Mouse (Mus musculus): ENCODE measurements around the gene Hsd3b7.

The Hsd3b7 gene

DNA sequence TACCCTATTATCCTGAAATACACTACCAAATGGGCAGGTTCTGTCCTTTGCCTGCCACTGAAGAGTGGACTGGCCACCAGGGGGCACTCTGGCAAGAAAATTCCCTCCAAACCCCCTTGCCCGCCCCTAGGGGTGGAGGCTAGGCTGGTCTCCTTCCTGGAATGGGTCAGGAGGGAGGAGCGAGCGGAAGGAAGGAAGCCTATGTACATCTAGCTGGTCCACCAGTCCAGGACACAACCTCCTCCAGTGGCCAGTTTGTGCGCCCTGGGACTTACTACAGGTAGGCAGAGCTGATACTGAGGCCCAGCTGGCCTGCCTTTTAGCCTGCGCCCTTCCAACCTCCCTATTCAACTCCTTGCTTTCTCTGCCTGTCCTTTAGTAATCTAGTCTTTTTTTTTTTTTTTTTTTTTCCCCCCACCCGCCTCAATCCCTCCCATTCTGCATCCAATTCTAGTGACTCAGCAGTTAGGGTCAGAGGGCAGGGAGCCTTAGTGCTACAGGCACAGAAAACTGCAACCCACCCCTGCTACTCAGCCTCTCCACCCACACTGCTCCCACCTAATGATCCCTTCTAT lies at the start of gene Hsd3b7:
Gene Hsd3b7 (plus strand): TSS at position 170 of the 575 bp plus-strand sequence.
- peak; percentile 49 for DNase-seq (ENCODE audit: low read depth, low spot score)

GRCm38 (mm10) chr7:127751619-127752018 lies 48.8 kb upstream of the Hsd3b7 start:
- no peak for DNase-seq (ENCODE audit: low read depth, low spot score)

DNA sequence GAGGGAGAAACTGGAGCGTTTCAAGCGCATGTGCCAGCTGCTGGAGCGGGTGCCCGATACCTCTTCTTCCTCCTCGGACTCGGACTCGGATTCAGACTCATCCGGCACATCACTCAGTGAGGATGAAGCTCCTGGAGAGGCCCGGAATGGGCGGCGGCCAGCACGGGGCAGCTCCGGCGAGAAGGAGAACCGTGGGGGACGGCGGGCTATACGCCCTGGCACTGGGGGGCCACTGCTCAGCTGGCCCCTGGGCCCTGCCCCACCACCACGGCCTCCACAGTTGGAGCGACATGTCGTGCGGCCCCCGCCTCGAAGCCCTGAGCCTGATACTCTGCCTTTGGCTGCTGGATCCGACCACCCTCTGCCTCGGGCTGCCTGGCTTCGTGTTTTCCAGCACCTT lies 48.3 kb upstream of the Hsd3b7 start:
- no peak for DNase-seq (ENCODE audit: low read depth, low spot score)

GRCm38 (mm10) chr7:127753158-127753557 lies 47.2 kb upstream of the Hsd3b7 start:
- DNase-seq (ENCODE audit: low read depth, low spot score): no peak

DNA sequence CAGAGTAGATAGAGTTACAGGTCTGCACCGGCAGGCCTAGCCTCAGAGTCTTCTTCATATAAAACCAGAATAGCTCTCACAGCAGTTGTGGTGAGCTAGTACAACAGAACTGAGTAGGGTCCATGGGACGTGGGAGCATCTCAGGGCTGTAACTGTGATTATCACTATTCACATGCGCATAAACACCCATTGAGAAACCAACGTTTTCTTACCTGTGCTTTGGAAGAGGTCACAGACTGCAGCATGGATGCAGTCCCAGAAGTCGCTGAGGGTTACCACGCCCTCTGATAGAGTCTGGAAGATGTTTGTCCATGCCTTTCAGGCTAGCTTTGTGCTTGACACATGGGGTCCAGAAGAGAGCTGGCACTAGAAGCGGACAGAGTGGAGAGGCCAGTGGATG lies 46.7 kb upstream of the Hsd3b7 start:
- no peak for DNase-seq (ENCODE audit: low read depth, low spot score)

DNA sequence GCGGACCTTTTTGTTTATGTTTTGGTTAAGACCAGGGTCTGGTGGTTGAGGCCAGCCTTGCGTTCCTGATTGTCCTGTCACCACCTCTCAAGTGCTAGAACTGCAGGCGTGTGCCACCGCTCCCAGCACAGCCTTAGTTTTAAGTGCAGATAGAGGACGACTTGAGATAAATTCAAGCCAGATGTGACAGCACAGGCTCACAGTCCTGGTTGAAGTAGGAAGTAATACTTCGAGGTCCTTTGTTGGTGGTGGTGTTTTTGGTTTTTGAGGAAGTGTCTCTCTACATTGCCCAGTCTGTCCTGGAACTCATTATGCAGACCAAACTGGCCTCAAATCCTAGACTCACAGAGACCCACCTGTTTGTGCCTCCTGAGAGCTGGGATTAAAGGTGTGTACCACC lies 40.7 kb upstream of the Hsd3b7 start:
- no peak for DNase-seq (ENCODE audit: low read depth, low spot score)

DNA sequence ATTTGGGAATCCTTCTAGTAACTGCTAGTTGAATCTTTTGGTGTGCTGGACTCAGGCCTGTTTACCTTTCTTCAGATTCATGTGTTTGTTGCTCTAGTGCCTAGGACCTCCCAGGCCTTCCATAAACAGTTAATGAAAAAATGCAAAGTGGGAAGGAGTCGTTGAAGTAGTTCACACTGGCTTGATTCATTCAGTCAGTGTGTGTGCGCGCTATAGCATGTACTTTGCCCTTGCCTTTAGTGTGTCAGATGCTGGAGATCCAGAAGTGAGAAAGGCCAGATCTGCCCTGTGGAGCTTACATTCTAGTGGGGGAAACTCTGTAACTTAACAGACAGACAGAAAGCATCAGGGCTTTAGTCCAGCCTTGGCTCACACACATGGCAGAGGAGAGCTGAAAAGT lies 39.9 kb upstream of the Hsd3b7 start:
- no peak for DNase-seq (ENCODE audit: low read depth, low spot score)

DNA sequence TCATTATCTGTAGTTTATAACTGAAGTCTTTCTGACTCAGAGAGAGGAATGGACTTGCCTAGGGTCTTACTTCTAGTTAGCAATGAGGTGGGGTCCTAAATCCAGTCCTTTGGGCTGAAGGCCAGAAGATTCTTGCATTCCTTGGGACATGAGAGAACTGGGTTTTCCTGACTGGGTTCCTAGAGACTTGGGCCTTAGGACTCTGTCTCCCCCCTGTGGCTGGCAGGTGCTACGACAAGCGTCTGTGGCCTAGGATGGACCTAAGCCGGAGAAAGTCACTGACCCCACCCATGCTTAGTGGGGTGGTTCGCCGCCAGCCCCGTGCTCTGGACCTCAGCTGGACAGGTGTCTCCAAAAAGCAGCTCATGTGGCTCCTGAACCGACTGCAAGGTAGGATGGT lies 39.4 kb upstream of the Hsd3b7 start:
- DNase-seq (ENCODE audit: low read depth, low spot score): peak; percentile 59

DNA sequence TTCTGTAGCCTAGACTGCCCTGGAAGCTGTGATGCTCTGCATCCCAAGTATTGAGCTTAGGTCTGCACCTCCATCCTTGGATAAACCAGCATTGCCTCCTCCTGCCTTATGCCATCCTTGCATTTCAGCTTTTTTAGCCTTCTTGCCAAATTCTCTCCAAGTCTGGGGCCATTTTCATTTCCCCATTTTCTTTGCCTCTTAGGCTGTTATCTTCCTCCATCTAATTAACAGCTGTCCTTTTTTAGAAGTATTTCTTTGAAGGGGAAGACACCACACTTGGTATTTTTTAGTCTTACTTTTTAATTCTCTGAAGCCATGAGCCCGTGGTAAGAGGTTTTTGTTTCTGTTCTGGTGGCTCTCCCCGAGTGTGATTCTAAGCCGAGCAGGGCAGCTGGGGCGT lies 36.8 kb upstream of the Hsd3b7 start:
- no peak for DNase-seq (ENCODE audit: low read depth, low spot score)

GRCm38 (mm10) chr7:127765756-127766155 lies 34.6 kb upstream of the Hsd3b7 start:
- no peak for DNase-seq (ENCODE audit: low read depth, low spot score)

DNA sequence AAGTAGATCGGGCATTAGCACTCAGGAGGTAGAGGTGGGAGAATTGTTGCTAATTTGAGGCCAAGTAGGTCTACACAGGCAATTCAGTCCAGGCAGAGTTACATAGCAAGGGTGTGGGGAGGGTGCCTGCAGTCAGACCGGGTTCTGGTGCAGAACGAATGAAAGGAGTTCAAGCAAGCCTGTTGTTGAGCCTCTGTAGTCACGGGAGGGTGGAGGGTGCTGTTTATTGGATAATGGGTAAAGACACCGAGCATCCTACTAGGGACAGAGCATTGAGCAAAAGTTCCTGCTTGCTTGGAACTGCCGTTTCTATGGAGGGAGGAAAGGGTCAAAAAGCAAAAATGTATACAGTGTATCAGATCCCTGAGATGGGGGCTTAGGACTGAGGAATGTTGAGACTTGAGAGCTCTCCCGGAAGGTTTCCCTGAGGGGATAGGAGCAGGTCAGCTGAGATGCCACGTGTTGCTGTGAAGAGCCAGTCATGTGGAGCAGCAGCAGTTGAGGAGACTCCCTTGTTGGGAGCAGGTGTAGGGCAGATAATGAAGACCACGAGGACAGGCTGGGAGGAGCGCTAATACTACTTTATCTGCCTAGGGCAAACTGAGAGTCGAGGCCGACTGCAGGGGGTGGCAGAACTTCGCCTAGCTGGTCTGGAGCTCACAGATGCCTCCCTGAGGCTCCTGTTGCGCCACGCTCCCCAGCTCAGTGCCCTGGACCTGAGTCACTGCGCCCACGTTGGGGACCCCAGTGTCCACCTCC lies 33.4 kb upstream of the Hsd3b7 start:
- peak; percentile 78 for DNase-seq (ENCODE audit: low read depth, low spot score)

DNA sequence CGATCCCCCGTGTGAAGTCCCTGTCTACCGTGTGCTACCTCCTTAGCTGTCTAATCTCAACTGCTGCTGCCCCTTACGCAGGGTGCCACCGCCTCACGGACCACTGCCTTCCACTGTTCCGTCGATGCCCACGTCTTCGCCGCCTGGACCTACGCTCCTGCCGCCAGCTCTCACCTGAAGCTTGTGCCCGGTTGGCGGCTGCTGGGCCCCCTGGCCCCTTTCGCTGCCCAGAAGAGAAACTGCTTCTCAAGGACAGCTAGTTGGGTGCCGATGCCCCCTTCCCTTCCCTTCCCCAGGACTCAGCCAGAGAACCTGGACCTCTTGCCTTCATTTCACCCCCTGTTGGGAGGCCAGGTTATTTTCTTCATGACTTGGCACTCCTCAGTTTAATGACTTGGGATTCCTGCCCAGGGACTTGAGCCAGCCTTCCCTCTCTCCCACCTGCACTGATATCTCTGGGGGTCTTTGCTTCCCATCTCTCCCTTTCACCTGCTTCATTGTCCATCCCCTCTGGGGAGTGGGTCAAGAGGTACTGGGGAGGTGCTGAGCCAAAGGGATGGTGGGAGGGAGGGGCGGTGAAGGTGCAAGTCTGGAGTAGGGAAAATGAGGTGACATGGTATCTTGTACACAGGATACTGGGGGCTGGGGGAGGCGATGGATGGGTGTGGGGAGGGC lies 32.6 kb upstream of the Hsd3b7 start:
- DNase-seq (ENCODE audit: low read depth, low spot score): no peak

DNA sequence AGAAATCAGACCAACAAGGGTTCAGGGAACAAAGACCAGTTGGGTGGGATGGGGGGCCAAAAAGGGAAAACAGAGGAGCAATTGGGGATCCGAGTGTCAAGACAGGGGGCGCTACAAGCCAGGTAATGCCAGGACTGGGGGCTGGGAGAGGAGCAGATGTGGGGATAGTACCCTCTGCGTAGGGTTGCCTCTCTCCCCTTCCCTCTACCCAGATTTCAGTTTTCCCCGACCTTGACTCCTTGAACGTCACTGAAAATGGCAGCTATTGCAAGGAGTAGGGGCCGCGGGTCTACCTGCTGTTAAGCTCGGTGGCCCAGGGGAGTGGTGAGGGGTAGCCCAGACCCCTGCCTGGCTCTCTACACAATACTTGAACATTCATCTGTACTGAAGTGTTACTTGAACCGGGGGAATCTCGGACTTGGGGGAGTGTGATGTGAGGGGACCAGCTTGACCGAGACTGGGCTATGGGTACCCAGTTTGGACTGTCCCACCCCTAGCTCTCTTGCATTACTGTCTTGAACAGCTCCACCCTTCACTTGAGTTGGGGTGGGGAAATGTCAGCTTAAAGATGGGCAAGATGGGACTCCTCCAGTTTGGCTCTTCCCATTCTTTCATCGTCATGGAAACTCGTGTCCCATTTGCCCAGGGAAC lies 31.9 kb upstream of the Hsd3b7 start:
- no peak for DNase-seq (ENCODE audit: low read depth, low spot score)

- DNase-seq (ENCODE audit: low read depth, low spot score): peak; percentile 74
These were observed 31.3 kb upstream of the Hsd3b7 start for GRCm38 (mm10) chr7:127768997-127769593.

GRCm38 (mm10) chr7:127769651-127770038 lies 30.8 kb upstream of the Hsd3b7 start, which contains the start of gene Orai3:
Gene Orai3 (plus strand): TSS chr7:127769815.
- DNase-seq (ENCODE audit: low read depth, low spot score): no peak

DNA sequence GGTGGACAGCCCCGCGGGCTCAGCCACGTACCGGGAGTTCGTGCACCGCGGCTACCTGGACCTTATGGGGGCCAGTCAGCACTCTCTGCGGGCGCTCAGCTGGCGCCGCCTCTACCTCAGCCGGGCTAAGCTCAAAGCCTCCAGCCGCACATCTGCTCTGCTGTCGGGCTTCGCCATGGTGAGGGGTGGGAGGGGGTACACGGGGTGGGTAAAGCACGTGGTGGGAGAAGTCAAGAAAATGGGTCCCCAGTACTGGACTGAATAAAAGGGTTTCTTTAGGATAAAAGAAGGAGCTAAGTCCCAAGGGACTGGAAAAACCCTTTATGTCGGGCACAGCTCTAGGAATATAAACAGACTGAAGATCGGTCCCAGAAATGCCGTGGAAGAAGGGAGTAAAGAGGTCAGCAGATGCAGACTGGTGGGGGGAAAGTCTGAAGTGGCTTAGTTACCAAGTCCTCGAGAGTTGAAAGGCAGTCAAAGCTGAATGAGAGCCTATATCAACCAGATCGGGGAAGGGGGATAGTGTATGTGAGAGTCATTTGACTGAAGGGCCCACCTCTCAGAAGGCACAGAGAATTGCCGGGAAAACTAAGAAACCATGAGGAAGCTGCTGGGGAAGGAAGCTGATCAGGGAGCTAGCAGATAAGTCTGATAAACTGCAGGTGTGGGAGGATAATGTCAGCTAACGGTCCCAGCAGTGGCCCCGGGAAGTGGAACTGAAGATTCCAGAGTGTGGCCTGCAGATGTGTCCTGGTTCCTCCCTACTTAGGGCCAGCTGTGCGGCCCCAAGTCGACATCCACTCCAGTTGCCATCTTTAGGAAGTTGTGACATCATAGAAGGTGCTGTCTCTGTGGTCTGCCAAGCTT lies 30.1 kb upstream of the Hsd3b7 start:
- no peak for DNase-seq (ENCODE audit: low read depth, low spot score)

GRCm38 (mm10) chr7:127771262-127771661 lies 29.1 kb upstream of the Hsd3b7 start:
- DNase-seq (ENCODE audit: low read depth, low spot score): no peak

- no peak for DNase-seq (ENCODE audit: low read depth, low spot score)
These were observed 28.3 kb upstream of the Hsd3b7 start for GRCm38 (mm10) chr7:127772080-127772479.

GRCm38 (mm10) chr7:127772557-127772956 lies 27.8 kb upstream of the Hsd3b7 start:
- no peak for DNase-seq (ENCODE audit: low read depth, low spot score)

DNA sequence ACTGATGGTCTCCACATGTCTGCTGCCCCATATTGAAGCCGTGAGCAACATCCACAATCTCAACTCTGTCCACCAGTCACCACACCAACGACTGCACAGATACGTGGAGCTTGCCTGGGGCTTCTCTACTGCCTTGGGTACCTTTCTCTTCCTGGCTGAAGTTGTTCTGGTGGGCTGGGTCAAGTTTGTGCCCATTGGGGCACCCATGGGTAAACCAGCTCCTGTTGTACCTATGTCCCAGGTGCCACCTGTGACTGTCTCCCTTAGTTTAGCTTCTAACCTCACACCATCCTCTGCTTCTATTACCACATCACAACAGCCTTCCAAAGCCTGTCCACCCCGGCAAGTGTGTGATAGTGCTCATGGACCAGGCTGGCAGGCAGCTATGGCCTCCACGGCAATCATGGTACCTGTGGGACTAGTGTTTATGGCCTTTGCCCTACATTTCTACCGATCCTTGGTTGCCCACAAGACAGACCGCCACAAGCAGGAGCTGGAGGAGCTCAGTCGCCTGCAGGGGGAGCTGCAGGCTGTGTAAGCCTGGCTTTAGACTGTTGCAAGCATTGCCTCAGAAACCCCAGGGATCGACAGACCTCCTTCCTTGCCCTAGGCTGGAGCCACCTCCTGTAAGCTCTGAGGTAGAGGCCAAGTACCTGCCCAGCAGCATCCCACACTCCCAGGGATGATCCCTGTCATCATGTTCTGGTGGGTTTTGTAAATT lies 26.6 kb upstream of the Hsd3b7 start:
- DNase-seq (ENCODE audit: low read depth, low spot score): peak; percentile 60

Measured in c-Kit-negative CD71-positive TER-119-positive erythroid progenitor cells, embryonic 14.5 days (primary cell).